Mouse (Mus musculus) ES-Bruce4 (cell line): ENCODE measurements around the gene Olfr522.
"Not testable (repeated sequence)": the region's sequence is repeated elsewhere in the genome, so short reads cannot be mapped to it uniquely, and the experiment has no call there.

Experiments used
- CTCF ChIP-seq: IDR thresholded peaks from one replicate; pipeline ENCODE4 v1.8.1; 2011; ENCODE audit warnings: low read depth, low read length
- EP300 ChIP-seq: IDR thresholded peaks from 2 replicates; pipeline ENCODE4 v1.6.1; 2011; ENCODE audit warnings: low read depth, low read length; ENCODE audit not compliant: insufficient read depth
- POLR2A ChIP-seq: IDR thresholded peaks from one replicate; pipeline ENCODE4 v1.8.1; 2011; ENCODE audit warnings: low read length; ENCODE audit not compliant: insufficient read depth

GRCm38 (mm10) chr7:140134033-140134432 lies 30.5 kb downstream of the Olfr522 start:
- TF ChIP-seq CTCF, POLR2A, EP300: not testable (repeated sequence)
